Mouse (Mus musculus): Measurements from ENCODE around the gene Kcnmb3.

DNA sequence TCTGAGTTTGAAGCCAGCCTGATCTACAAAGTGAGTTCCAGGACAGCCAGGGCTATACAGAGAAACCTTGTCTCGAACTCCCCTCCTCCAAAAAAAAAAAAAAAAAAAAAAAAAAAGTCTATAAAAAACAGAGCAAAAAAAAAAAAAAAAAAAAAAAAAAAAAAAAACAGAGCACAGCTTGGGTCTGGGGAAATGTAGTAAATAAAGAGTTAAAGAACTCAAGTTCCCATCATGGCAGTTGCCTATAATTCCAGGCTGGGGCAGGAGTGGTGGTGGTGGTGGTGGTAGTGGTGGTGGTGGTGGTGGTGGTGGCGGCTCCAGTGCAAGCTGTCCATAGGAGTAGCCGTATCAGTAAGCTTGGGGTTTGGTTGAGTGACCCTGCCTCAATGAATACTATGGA is 9.0 kb downstream of the Kcnmb3 start:
- TF ChIP-seq CTCF (conservative IDR thresholded peaks at IDR 0.05; ENCODE audit: low read length) (no peak), NANOG (IDR thresholded peaks at IDR 0.05; ENCODE audit: borderline replicate concordance, low read length) (no peak)
